Mouse (Mus musculus): ENCODE results near the gene Stx6.

DNA sequence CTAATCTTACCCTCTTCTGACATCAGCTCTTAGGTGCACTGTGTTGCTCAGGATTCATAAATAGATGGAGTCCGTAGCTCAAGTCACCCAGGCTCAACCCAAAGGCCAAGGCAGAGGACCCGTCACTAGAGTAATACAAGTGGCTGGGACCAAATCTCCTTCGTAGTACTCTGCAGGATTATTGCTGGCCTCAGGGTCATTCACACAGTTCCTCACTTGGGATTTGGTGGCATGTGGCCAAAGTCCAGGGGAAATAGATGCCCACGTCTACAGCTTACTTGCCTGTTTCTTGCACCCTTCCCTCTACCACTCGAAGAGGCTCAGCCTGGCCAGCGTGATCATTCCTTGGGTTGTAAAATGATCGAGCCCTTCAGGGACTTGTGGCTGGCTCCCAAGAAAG lies 55.4 kb downstream of the Stx6 start:
- TF ChIP-seq POLR2A (IDR thresholded peaks at IDR 0.05; ENCODE audit: borderline replicate concordance, extremely low read depth, low read depth, low read length) (no peak), CTCF (IDR thresholded peaks at IDR 0.05; ENCODE audit: insufficient read depth, low read length) (no peak)
